Mouse (Mus musculus): Measurements from ENCODE around the gene Paip2b.
"Not testable (repeated sequence)": the region's sequence is repeated elsewhere in the genome, so short reads cannot be mapped to it uniquely, and the experiment has no call there.

Gene Paip2b

GRCm38 (mm10) chr6:83831606-83832123, at the start of gene Paip2b:
Gene Paip2b, minus strand, starts transcription at chr6:83831741.
- peak; percentile 99 to 100 for DNase-seq

- DNase-seq: peak; percentile 29 to 69
Measured at GRCm38 (mm10) chr6:83879815-83880214, 48.3 kb upstream of the Paip2b start.

- peak; percentile 14 to 18 for DNase-seq
Measured at GRCm38 (mm10) chr6:83867598-83868585, 36.4 kb upstream of the Paip2b start.

GRCm38 (mm10) chr6:83866954-83867597, 35.5 kb upstream of the Paip2b start, which contains the start of gene Zfp638:
Gene Zfp638, plus strand, starts transcription at chr6:83867109.
- peak; percentile 90 to 95 for DNase-seq

- DNase-seq: no peak
Measured at GRCm38 (mm10) chr6:83866423-83866822, 34.9 kb upstream of the Paip2b start.

GRCm38 (mm10) chr6:83863538-83863937, 32.0 kb upstream of the Paip2b start:
- no peak for DNase-seq

- DNase-seq: no peak
Measured at GRCm38 (mm10) chr6:83860033-83860432, 28.5 kb upstream of the Paip2b start.

- DNase-seq: no peak
Measured at GRCm38 (mm10) chr6:83857476-83857875, 25.9 kb upstream of the Paip2b start.

- DNase-seq: no peak
Measured at GRCm38 (mm10) chr6:83849446-83849845, 17.9 kb upstream of the Paip2b start.

- DNase-seq: no peak
Measured at GRCm38 (mm10) chr6:83846141-83846540, 14.6 kb upstream of the Paip2b start.

GRCm38 (mm10) chr6:83844913-83845312, 13.4 kb upstream of the Paip2b start:
- DNase-seq: no peak

GRCm38 (mm10) chr6:83840086-83840485, 8.5 kb upstream of the Paip2b start:
- DNase-seq: no peak

GRCm38 (mm10) chr6:83838046-83838445, 6.5 kb upstream of the Paip2b start:
- no peak for DNase-seq

GRCm38 (mm10) chr6:83836826-83837225, 5.3 kb upstream of the Paip2b start:
- DNase-seq: no peak

- not testable (repeated sequence) for DNase-seq
Measured at GRCm38 (mm10) chr6:83832393-83832792, 852 bp upstream of the Paip2b start.

GRCm38 (mm10) chr6:83830941-83831605, 468 bp downstream of the Paip2b start:
- DNase-seq: no peak

GRCm38 (mm10) chr6:83821856-83822255, 9.7 kb downstream of the Paip2b start:
- no peak for DNase-seq

- DNase-seq: no peak
Measured at GRCm38 (mm10) chr6:83820727-83821515, 10.6 kb downstream of the Paip2b start.

GRCm38 (mm10) chr6:83818996-83819395, 12.5 kb downstream of the Paip2b start:
- DNase-seq: no peak

GRCm38 (mm10) chr6:83815801-83816200, 15.7 kb downstream of the Paip2b start:
- no peak for DNase-seq

- no peak for DNase-seq
Measured at GRCm38 (mm10) chr6:83802846-83803245, 28.7 kb downstream of the Paip2b start.

GRCm38 (mm10) chr6:83802033-83802432, 29.5 kb downstream of the Paip2b start:
- no peak for DNase-seq

All from kidney, adult 8-10 months (tissue).